Mouse (Mus musculus) T-helper 17 cell (primary cell): ENCODE results near the gene Ext2.

Experiments used
- in situ Hi-C, 2 experiments: fragments of 300-600 bp; cut with MboI, MseI; formaldehyde crosslinking; loops; 1 replicate in 1 of 2; 2 replicates in 1 of 2; pipeline ENCODE4 v1.15.1; 2025; ENCODE audit warnings: high pct_unique_total_duplicates in 2 of 2

The Ext2 gene

DNA sequence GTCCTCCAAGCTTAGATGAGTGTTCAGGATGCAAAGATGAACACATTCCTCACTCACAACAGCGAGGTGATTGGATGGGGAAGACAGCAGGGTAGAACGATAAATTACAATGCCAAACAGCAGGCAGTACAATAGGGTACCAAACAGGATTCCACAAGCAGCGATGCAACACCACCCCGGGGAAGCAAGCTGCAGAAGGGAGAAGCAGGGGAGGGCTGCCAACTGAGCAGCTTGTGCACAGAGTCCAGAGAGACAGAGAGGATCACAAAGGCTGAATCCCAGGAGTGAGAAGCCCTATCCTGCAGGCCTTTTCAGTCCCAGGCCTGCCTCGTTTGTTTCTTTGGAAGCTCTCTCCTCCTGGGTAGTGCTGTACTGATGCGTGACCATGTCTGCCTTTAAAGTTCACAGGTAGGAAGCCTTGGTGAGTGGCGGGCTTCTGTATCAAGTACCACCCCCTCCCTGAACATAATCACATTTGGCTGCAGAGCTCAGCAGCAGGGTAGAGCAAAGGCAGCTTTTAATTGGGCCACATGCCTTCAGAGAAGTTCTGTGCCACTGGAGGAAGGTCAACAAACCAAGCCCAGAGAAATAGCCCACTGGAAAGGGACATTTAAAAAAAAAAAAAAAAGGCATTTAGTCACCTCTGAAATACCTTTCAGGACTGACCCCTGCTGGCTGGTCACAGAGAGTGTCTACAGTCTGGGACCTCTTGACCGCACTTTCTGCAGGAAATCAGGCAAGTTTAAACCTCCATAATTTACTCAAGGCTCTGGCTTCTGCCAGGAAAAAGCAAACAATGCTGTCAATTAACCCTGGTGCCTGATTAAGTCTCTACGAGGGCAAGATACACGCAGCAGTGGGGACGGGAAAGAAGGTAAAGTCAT lies 77.8 kb downstream of the Ext2 start:
- in situ Hi-C loops: no loop called here

- in situ Hi-C loops: no loop called here
Observed at GRCm38 (mm10) chr2:93741700-93742099, 80.7 kb downstream of the Ext2 start.

- in situ Hi-C loops: no loop called here
Observed at GRCm38 (mm10) chr2:93739044-93739569, 83.3 kb downstream of the Ext2 start.

DNA sequence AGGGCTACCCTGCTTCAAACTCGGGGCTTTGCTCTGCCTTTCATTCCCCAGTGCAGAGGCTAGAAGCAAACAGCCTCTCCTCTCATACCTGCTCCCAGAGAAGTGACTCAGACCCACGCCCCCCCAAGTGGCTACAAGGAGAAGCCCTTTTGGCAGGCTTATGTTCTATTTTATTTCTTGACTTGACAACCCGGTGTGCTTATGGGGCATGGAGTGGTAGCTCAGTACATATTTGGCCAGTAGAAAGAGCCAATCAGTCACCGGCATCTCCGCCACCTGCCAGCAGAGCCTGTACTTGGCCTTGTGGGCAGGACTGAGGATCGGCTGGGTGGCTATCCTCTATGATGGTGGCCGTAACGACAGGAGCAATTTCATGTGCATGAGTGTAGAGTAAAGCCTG lies 85.2 kb downstream of the Ext2 start:
- in situ Hi-C loops: no loop called here

DNA sequence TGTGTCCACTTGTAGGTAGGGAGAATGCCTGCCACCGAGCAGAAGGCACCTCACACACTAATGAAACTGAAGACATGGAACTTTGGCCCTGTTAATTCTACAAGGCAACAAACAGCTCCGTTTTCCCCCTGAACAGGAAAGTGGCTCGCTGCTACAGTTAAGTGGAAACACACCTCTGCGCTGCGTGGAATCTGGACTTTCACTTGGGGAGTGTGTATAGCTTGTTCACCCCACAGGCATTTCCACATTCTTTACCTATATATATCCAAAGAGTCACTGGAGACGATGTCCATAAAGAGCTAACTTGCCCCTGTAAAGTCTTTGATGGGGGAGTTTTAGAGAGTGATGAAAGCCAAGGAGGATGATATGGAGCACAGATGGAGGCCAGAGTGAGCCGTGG lies 89.7 kb downstream of the Ext2 start:
- in situ Hi-C loops: no loop called here

GRCm38 (mm10) chr2:93729585-93729984 lies 92.8 kb downstream of the Ext2 start:
- in situ Hi-C loops: no loop called here

DNA sequence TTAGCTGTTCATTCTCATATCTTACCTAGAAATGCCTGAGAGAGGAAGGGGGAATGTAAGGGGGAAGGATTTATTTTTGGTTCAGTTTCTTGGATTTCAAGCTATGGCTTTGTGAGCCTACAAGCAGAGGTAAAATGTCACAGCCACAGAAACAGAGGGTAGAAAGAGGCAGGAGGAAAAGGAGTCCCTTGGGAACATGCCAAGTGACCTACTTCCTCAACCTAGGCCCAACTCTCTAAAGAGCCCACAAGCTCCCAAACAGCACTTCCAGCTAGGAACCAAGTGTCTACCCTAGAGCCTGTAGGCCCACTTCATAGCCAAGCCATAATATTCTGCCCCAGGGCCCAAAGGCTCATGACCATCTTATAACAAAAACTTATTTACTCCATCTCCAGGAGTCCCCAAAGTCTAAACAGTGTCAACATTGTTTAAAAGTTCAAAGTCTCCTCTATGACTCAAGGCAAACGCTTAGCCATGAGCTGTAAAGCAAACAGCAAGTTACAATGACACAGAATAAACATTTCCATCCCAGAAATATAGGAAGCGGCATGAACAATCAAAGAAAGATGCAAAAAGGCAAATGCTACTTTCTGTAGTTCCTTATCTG lies 99.1 kb downstream of the Ext2 start:
- in situ Hi-C loops: no loop called here

- in situ Hi-C loops: no loop called here
Observed at GRCm38 (mm10) chr2:93720956-93721355, 101.4 kb downstream of the Ext2 start.

- in situ Hi-C loops: no loop called here
Observed at GRCm38 (mm10) chr2:93719792-93720675, 102.3 kb downstream of the Ext2 start.

DNA sequence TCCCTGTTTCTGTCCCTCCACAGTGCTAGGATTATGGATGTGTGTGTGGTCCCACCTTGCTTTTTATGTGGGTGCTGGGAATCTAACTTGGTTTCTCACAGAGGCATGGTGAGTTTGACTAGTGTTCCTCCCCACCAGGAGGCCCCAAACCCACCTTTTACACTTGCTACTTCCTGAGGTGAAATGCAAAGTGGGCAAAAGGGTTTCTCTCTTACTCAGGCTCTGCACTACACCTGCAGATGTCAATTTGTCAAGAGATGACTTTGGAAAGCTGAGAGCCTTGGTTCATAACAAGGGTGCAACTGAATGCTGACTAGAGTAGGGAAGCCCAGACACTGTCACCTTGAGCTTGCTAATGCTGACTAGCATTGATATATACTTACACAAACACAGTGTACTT lies 109.1 kb downstream of the Ext2 start:
- in situ Hi-C loops: no loop called here

DNA sequence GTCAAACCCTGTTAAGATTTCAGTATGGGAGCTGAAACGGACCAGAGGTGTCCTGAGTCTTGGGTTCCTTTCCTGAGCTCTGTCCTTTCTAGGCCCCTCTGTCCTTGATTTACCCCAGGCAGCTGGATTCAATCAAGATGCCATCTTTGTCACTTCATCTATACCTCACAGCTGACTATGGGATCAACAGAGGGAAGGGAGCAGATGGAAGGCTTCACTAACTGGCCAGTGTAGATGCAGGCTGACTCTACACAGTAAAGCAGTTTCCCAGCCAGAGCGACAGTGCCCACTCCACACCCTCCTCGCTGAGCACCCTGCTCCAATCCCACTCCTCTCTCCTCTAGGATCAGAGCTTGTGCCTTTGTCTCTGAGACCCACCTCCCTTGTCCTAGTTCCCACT lies 110.9 kb downstream of the Ext2 start:
- in situ Hi-C loops: no loop called here

GRCm38 (mm10) chr2:93709696-93710095 lies 112.7 kb downstream of the Ext2 start:
- in situ Hi-C loops: no loop called here

DNA sequence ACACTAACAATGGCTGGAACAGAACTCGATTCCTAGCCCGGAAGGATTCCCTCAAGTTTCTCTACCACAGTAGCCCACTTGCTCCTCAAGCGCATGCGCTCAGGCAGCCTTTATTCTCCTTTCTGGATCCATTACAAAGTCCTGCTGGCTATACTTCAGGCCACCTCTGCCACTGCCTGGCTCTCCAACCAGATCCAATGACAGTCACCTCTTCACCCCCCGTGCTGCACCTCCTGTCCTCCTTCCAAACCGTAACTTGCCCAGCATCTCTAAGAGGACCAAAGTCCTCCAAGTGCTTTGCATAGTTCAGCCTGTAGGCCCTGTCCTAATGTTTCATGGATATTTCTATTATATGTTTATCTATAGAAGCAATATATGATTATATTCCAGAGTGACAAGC lies 113.1 kb downstream of the Ext2 start:
- in situ Hi-C loops: no loop called here

DNA sequence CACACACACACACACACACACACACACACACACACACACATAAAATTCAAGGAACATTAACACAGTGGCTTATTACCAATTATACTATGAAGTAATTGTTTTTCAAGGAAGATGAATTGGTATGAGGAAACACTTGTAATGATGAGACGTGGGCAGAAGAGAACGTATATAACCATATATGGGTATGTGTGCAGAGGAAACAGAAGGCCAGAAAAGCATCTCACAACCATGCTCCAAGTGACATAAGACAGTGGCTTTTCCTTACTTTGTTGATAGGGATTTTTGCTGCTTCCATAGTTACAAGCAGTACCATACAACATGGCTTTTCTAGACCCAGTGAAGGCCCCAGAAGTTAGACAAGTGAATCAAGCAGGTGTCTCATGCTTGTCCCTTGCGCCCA lies 115.5 kb downstream of the Ext2 start:
- in situ Hi-C loops: no loop called here

GRCm38 (mm10) chr2:93706407-93706806 lies 116.0 kb downstream of the Ext2 start:
- in situ Hi-C loops: no loop called here

DNA sequence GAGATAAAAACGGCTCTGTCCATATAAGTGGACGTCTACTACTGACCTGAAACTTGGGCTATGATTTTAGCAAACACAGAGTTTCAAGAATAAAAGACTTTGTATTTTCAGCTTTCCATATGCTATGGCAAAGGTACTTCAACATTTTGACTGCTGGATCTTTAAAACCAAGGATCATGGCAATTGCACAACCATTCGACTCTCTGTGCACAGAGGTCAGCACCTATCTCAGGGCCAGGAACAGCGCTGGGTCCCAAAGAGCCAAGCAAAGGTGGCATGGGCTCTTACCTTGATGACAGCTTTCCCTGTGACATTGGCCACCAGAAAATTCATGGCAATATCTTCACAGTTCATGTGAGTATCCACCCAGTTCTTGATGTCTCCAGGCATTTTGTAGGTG lies 118.2 kb downstream of the Ext2 start:
- in situ Hi-C loops: no loop called here

DNA sequence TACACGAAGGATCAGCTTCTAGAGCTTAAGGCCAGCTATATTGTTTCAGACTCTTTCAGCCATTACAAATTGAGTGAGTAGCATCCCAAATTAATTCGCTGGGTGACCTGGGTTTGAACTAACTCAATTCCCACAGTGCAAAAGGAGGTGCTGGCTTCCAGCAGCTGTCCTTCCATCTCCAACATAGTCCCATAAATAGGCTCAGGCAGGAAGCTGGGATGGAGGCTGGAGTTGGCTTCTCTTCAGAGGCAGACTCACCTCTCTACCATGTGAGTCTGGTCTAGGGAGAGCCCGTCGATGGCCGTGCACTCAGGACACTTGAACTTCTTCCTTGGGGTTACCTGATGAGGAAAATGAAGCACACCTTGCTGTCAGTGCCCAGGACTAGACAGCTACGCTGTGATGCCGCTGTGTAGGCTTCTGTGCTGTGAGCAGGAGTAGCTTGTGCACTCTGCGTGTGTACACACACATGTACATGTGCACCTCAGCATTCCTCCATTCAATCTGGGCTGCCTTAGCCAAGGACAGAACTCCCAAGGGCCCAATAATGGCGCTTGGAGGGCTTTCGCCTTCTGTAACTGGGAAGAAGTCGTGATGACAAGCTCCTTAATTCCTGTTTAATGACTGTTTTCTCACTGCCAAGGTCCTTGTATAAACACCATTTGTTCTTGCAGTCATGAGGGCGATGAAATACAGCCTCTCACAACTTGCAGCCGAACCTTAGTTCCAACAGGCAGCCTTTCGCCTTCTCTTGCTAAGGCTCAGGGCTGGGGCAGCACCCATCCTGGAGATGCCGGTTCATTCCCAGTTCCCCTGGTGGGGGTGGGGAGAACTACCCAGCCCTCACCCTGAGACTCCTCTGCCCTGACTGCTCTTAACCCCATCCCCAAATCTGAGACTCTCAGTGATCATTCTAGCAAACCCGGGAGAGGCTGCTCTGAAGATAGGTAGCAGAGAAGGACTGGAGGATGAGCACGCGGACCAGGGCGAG lies 119.1 kb downstream of the Ext2 start:
- in situ Hi-C loops: no loop called here

DNA sequence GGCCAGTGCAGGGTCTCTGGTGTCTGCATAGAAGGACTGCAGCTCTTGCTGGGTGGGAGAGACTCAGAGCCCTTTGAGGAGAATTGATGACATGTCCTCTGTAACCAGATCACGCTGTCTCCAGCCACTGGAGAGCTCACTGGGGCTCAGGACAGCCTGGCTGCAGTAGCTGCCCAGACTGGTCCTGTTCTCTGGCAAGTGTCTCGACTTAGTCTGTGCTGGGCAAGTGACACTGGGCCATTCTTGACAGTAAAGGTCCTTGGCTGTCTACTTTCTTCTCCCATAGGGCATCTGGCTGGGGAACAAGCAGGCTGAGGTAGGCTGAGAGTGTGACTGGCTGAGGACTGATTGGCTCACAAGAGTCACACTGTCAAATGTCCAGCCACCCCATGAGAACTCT lies 123.0 kb downstream of the Ext2 start:
- in situ Hi-C loops: no loop called here

DNA sequence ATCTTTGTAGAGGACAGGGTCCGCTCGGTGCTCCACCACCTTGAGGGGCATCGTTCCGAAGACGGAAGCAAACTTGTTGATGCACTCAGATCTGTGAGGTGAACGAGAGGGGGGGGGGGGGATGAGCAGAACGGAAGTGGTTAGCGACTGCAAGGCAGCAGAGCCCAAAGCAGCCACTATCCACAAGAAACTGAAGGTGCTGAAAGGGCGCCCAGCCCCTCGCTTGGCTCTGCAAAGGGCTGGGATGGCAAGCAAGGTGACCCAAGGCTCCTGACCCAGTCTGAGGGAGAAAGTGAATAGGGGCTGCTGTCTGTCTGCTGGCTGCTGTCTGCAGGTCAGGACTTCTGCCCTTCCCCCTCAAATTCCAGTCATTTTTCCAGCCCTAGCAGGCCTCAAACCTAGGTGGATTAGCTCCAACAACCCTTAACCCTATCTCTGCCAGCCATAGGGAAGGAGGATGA lies 126.2 kb downstream of the Ext2 start:
- in situ Hi-C loops: no loop called here

DNA sequence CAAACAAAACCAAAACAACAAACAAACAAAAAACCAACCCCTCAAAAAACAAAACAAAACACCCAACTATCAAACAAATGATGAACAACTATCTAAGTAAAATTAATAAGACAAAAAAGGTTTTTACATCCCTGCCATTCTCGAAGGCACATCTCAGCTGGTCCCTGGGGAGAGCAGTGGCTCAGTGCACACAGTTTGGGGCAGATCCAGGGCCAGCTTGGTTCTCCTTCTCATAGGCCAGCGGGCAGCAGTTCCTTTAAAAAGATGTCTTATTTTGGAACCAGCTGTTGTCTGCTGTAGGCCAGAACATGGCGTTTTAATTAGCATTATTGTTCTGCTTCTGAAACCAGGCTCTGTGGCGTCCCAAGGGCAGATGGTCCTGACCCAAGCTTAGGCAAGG lies 129.3 kb downstream of the Ext2 start:
- in situ Hi-C loops: no loop called here
